In genomic region chr2:10575962-10576740, GRCm38 (mm10) we compare ENCODE assay signal across 22 mouse cellular contexts.
DNase-seq lines count a peak whose midpoint lies in the region; ATAC-seq and TF ChIP-seq lines count a peak whose summit lies in the region.
"Had no signal": no experiment of that assay in that cellular context is flagged by ENCODE, and none has a peak within 500 bp of the region (broad histone marks: within the 10 kb centered on the region; RNA-seq: fewer than 3 reads in every experiment).

No protein-coding gene starts in this region.

- peaks cover 54% of the 10 kb centered on the region for H3K4me1 ChIP-seq in G1E (ENCODE audit: insufficient read depth, low read depth, low read length)
- H3K4me1 ChIP-seq: forebrain, embryonic 10.5 days; forebrain, embryonic 13.5 days; hindbrain, embryonic 10.5 days; hindbrain, embryonic 13.5 days had no signal

- intact Hi-C loops in left cerebral cortex, postnatal 14 days (cut with DNase I) = no loop called here

- no peak for TF ChIP-seq CTCF in G1E (IDR thresholded peaks at IDR 0.05; ENCODE audit: low read depth, low read length)

- peak; percentile 54 for DNase-seq in heart, adult 11 months
- DNase-seq in heart, postnatal 4 days = no peak
- DNase-seq in G1E (ENCODE audit: low spot score) = peak; percentile 40
- DNase-seq in c-Kit-positive CD71-positive TER-119-positive erythroid progenitor cells, embryonic 14.5 days (ENCODE audit: low spot score) = peak; percentile 60
- no peak for DNase-seq in cerebellum, adult 18-20 months
- no peak for DNase-seq in left cerebral cortex, postnatal 14 days (ENCODE audit: low spot score in 2 of 2)
- DNase-seq: adrenal gland, postnatal 10 days; adrenal gland, postnatal 36 days; cerebellum, adult 8-10 months; cerebellum, postnatal 10 days; cerebellum, postnatal 36 days; gastrocnemius, postnatal 10 days; gastrocnemius, postnatal 36 days had no signal

- 0 out of 2 replicates have a peak, but pooled peaks cover 4% of the 10 kb centered on the region for H3K9me3 ChIP-seq in G1E (replicated peaks)
- H3K9me3 ChIP-seq: forebrain, embryonic 10.5 days; forebrain, embryonic 13.5 days; hindbrain, embryonic 10.5 days; hindbrain, embryonic 13.5 days had no signal

- peak; percentile 88 for ATAC-seq in G1E (ENCODE audit: extremely low read depth, insufficient number of reproducible peaks, low FRiP score, poor library complexity, severe bottlenecking)
- 0 out of 2 replicates have a peak, but pooled peaks have one; percentile 25 for ATAC-seq in megakaryocyte progenitor cell, adult 5-6 weeks (replicated peaks; ENCODE audit: poor library complexity)
- ATAC-seq: forebrain, embryonic 13.5 days; forebrain, embryonic 16.5 days; hindbrain, postnatal 0 days; inflammation-experienced regulatory T-cells, adult 6 months; Patski had no signal

- peaks cover 82% of the 10 kb centered on the region for H3K36me3 ChIP-seq in G1E (replicated peaks)
- H3K36me3 ChIP-seq: forebrain, embryonic 10.5 days; hindbrain, embryonic 10.5 days; hindbrain, embryonic 13.5 days had no signal

- no peaks in the 10 kb centered on the region for H3K27me3 ChIP-seq in G1E (ENCODE audit: insufficient read depth, low read length)
- H3K27me3 ChIP-seq: forebrain, embryonic 13.5 days; hindbrain, embryonic 13.5 days; Patski had no signal

- H3K4me3 ChIP-seq in G1E (ENCODE audit: low read depth, low read length) = no peak overlapping the region
- H3K4me3 ChIP-seq: forebrain, embryonic 10.5 days; forebrain, embryonic 13.5 days; hindbrain, embryonic 10.5 days; hindbrain, embryonic 13.5 days had no signal

Comparison
In these comparisons a context has a peak if more than half of its experiments do, and no peak if none do; other contexts are left out.
1. DNase-seq: peak in heart, adult 11 months (single experiment), G1E (single experiment) and c-Kit-positive CD71-positive TER-119-positive erythroid progenitor cells, embryonic 14.5 days (single experiment); none in heart, postnatal 4 days (single experiment), cerebellum, adult 18-20 months (0 of 2) and left cerebral cortex, postnatal 14 days (0 of 2).